Mouse (Mus musculus) E14TG2a.4 (cell line): ENCODE results near the gene Ring1.

Source experiments
- CTCF ChIP-seq: conservative IDR thresholded peaks from 2 replicates; pipeline ENCODE4 v1.5.1; 2014; ENCODE audit warnings: low read length
- NANOG ChIP-seq: IDR thresholded peaks from 2 replicates; pipeline ENCODE4 v1.6.1; 2014; ENCODE audit warnings: borderline replicate concordance, low read length, mixed read lengths
- POU5F1 ChIP-seq: IDR thresholded peaks from 2 replicates; pipeline ENCODE4 v1.6.1; 2014; ENCODE audit warnings: low read length, borderline replicate concordance

- TF ChIP-seq CTCF (no peak), NANOG (no peak), POU5F1 (no peak)
Measured at GRCm38 (mm10) chr17:34006570-34006969, 17.9 kb downstream of the Ring1 start.
